Mouse (Mus musculus) megakaryocyte, embryonic 14.5 days (primary cell): ENCODE measurements around the gene Phf23. TPM values are rescaled to one million over a fixed set of nuclear protein-coding genes. Genes with fewer than 3 reads are reported as not detected.
A peak's percentile ranks its signal among the peaks of the same experiment; 100 is the strongest.

Source experiments
- H3K27me3 ChIP-seq: replicated peaks from 2 replicates; pipeline ENCODE3; 2012; ENCODE audit warnings: inconsistent platforms
- H3K36me3 ChIP-seq: replicated peaks from 2 replicates; pipeline ENCODE3; 2012; ENCODE audit warnings: low read length, inconsistent platforms, mixed read lengths
- H3K4me1 ChIP-seq: 2 replicates; pipeline ENCODE4 v1.6.1; 2012; ENCODE audit warnings: inconsistent platforms
- H3K4me3 ChIP-seq: replicated peaks from 2 replicates; pipeline ENCODE3; 2012; ENCODE audit warnings: moderate library complexity, mild to moderate bottlenecking, inconsistent platforms
- H3K9me3 ChIP-seq: 2 replicates; pipeline ENCODE4 v1.6.1; 2012; ENCODE audit warnings: inconsistent platforms
- FLI1 ChIP-seq: IDR thresholded peaks from 2 replicates; pipeline ENCODE4 v1.6.1; 2012; ENCODE audit warnings: low read length, inconsistent platforms, mixed read lengths
- GATA1 ChIP-seq: IDR thresholded peaks from 3 replicates; pipeline ENCODE4 v1.6.1; 2012; ENCODE audit warnings: mixed read lengths, low read length, inconsistent platforms, borderline replicate concordance
- polyA plus RNA-seq: library from polyadenylated mRNA; stranded (reverse); fragments of >175 nt; gene quantifications from 2 replicates; pipeline ENCODE4 v1.2.3, GENCODE M21; 2012; ENCODE audit warnings: low replicate concordance; ENCODE audit not compliant: insufficient read depth

Phf23 gene
- polyA plus RNA-seq, 1 experiment, result 85.6 TPM

- Histone ChIP-seq H3K4me1 (peaks cover 17% of the 10 kb centered on the region), H3K27me3 (peaks cover 47% of the 10 kb centered on the region), H3K4me3 (no peak overlapping the region), H3K36me3 (no peaks in the 10 kb centered on the region), H3K9me3 (no peaks in the 10 kb centered on the region)
- TF ChIP-seq FLI1 (no peak), GATA1 (no peak)
These were observed 39.4 kb upstream of the Phf23 start for GRCm38 (mm10) chr11:69956218-69956617.

- Histone ChIP-seq H3K4me3 (no peak overlapping the region), H3K9me3 (no peaks in the 10 kb centered on the region), H3K27me3 (peaks cover 58% of the 10 kb centered on the region), H3K36me3 (no peaks in the 10 kb centered on the region), H3K4me1 (peaks cover 29% of the 10 kb centered on the region)
- TF ChIP-seq GATA1 (no peak), FLI1 (no peak)
These were observed 35.0 kb upstream of the Phf23 start for GRCm38 (mm10) chr11:69960616-69961015.

GRCm38 (mm10) chr11:69961841-69962240, 33.7 kb upstream of the Phf23 start:
- no peak overlapping the region for H3K4me3 ChIP-seq
- no peaks in the 10 kb centered on the region for H3K36me3 ChIP-seq
- peaks cover 63% of the 10 kb centered on the region for H3K27me3 ChIP-seq
- no peaks in the 10 kb centered on the region for H3K9me3 ChIP-seq
- peaks cover 41% of the 10 kb centered on the region for H3K4me1 ChIP-seq
- TF ChIP-seq GATA1 (no peak), FLI1 (no peak)

GRCm38 (mm10) chr11:69964650-69965270, 30.8 kb upstream of the Phf23 start, which contains the start of gene Cldn7:
Gene Cldn7, plus strand, starts transcription at chr11:69964779.
- no peaks in the 10 kb centered on the region for H3K9me3 ChIP-seq
- peaks cover 24% of the 10 kb centered on the region for H3K36me3 ChIP-seq
- TF ChIP-seq FLI1, result no peak
- no peak for TF ChIP-seq GATA1
- no peak within 1 kb of the TSS for H3K4me3 ChIP-seq
- peaks cover 43% of the 10 kb centered on the region for H3K4me1 ChIP-seq
- peaks cover 59% of the 10 kb centered on the region for H3K27me3 ChIP-seq

GRCm38 (mm10) chr11:69965271-69966005, 30.1 kb upstream of the Phf23 start:
- Histone ChIP-seq H3K4me1 (peaks cover 43% of the 10 kb centered on the region), H3K9me3 (no peaks in the 10 kb centered on the region), H3K36me3 (peaks cover 30% of the 10 kb centered on the region), H3K4me3 (peak overlapping the region; percentile 88), H3K27me3 (peaks cover 57% of the 10 kb centered on the region)
- TF ChIP-seq FLI1 (no peak), GATA1 (no peak)

- Histone ChIP-seq H3K27me3 (peaks cover 51% of the 10 kb centered on the region), H3K4me3 (peak overlapping the region; percentile 88), H3K36me3 (peaks cover 36% of the 10 kb centered on the region), H3K9me3 (no peaks in the 10 kb centered on the region), H3K4me1 (peaks cover 35% of the 10 kb centered on the region)
- no peak for TF ChIP-seq FLI1
- no peak for TF ChIP-seq GATA1
These were observed 29.3 kb upstream of the Phf23 start for GRCm38 (mm10) chr11:69966006-69966859.

GRCm38 (mm10) chr11:69966860-69967517, 28.6 kb upstream of the Phf23 start:
- TF ChIP-seq GATA1 (no peak), FLI1 (no peak)
- H3K4me1 ChIP-seq, result peaks cover 28% of the 10 kb centered on the region
- peaks cover 48% of the 10 kb centered on the region for H3K27me3 ChIP-seq
- H3K4me3 ChIP-seq, result peak overlapping the region; percentile 88
- no peaks in the 10 kb centered on the region for H3K9me3 ChIP-seq
- H3K36me3 ChIP-seq, result peaks cover 43% of the 10 kb centered on the region

GRCm38 (mm10) chr11:69968793-69969192, 26.8 kb upstream of the Phf23 start:
- H3K36me3 ChIP-seq, result peaks cover 61% of the 10 kb centered on the region
- TF ChIP-seq FLI1 (no peak), GATA1 (no peak)
- peaks cover 34% of the 10 kb centered on the region for H3K27me3 ChIP-seq
- H3K9me3 ChIP-seq, result no peaks in the 10 kb centered on the region
- no peak overlapping the region for H3K4me3 ChIP-seq
- H3K4me1 ChIP-seq, result peaks cover 32% of the 10 kb centered on the region

- no peaks in the 10 kb centered on the region for H3K9me3 ChIP-seq
- peaks cover 76% of the 10 kb centered on the region for H3K36me3 ChIP-seq
- H3K27me3 ChIP-seq, result peaks cover 21% of the 10 kb centered on the region
- peaks cover 22% of the 10 kb centered on the region for H3K4me1 ChIP-seq
- TF ChIP-seq FLI1 (no peak), GATA1 (no peak)
- no peak overlapping the region for H3K4me3 ChIP-seq
These were observed 25.4 kb upstream of the Phf23 start for GRCm38 (mm10) chr11:69970222-69970621.
